Mouse (Mus musculus): Measurements from ENCODE around the gene Clcf1. TPM values are rescaled to one million over a fixed set of nuclear protein-coding genes. Genes with fewer than 3 reads are reported as not detected.

The Clcf1 gene
- polyA plus RNA-seq, 1 experiment from 2014 or later = 9.0 TPM

DNA sequence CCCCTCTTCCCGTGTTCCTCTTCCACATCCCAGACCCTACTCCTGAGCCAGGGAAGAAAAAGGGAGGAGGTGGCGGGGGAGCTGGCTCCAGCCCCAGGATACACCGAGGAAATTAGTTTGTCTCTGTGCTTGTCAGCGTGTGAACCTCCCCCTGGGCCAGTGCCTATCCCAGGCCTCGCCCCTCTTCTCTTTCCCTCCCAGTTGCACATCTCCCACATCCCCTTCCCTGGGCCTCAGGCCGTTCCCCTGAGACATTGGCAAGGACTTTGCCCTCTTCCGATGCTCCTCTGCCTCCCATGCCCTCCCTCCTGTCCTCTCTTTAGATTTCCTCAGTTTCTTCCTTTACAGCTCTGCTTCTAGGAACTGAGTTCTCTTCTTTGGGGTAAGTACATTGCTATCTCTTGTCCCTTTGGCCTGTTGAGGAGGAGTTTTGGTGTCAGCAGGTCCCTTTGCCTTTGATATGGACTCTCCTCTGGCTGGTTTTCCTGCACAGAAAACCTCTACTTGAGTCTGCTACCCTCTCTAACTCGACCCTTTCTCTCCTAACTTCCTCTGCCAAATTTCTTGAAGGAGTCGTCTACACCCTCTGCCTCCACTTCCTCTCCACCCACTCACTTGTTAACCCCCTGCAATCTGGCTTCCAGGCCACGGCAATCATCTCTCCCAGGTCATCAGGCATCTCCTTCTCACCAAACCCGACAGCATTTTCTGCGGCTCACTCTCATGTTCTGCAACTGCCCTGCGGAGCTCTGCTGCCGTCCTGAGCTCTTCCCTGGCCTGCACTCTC lies 7.1 kb downstream of the Clcf1 start:
- Histone ChIP-seq H3K27ac (no peak overlapping the region), H3K4me3 (no peak overlapping the region), H3K27me3 (no peaks in the 10 kb centered on the region), H3K36me3 (peaks cover 35% of the 10 kb centered on the region), H3K9ac (peak overlapping the region; percentile 31; the same call in 1 of the 2 replicates), H3K9me3 (no peaks in the 10 kb centered on the region), H3K4me1 (peaks cover 49% of the 10 kb centered on the region), H3K4me2 (replicated peaks) (no peak overlapping the region)
- ATAC-seq (ENCODE audit: low FRiP score, low read depth) = no peak
- 32% methylated on average over 14 of the region's 14 CpGs for WGBS

DNA sequence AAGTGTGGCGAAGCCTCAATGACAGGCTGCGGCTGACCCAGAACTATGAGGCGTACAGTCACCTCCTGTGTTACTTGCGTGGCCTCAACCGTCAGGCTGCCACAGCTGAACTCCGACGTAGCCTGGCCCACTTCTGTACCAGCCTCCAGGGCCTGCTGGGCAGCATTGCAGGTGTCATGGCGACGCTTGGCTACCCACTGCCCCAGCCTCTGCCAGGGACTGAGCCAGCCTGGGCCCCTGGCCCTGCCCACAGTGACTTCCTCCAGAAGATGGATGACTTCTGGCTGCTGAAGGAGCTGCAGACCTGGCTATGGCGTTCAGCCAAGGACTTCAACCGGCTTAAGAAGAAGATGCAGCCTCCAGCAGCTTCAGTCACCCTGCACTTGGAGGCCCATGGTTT lies 8.1 kb downstream of the Clcf1 start:
- peaks cover 39% of the 10 kb centered on the region for H3K4me1 ChIP-seq
- 78% methylated on average over 11 of the region's 11 CpGs for WGBS

DNA sequence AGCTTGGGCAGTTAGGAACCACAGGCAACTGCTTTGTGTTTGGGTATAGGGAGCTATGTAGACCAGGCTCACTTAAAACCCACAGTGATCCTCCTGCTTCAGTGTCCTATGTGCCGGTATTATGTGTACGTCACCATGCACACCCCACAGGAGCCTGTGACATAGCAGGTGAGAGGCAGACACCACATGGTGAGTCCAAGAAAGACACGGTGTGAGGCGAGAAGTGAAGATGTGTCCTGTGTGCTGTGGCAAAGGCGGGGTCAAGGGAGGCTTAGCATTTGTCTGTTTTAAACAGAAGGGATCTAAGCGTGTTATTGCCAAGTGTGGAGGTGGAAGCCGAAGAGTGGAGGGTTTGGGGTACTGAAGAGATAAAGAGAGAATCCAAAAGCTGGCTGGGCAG lies 12.7 kb downstream of the Clcf1 start:
- H3K27me3 ChIP-seq = peaks cover 12% of the 10 kb centered on the region; the same call in 1 of the 2 replicates
- H3K9ac ChIP-seq = no peak overlapping the region
- peaks cover 20% of the 10 kb centered on the region for H3K36me3 ChIP-seq
- no peaks in the 10 kb centered on the region for H3K9me3 ChIP-seq
- no peak overlapping the region for H3K4me2 ChIP-seq (replicated peaks)
- no peak overlapping the region for H3K27ac ChIP-seq
- 89% methylated on average over 7 of the region's 7 CpGs for WGBS
- no peak overlapping the region for H3K4me3 ChIP-seq
- ATAC-seq (ENCODE audit: low FRiP score, low read depth) = no peak
- H3K4me1 ChIP-seq = peaks cover 6% of the 10 kb centered on the region

More for the DNA sequence above, 8.1 kb downstream of the Clcf1 start:
- H3K9me3 ChIP-seq = no peaks in the 10 kb centered on the region
- no peak overlapping the region for H3K9ac ChIP-seq
- H3K36me3 ChIP-seq = peaks cover 35% of the 10 kb centered on the region
- no peak overlapping the region for H3K27ac ChIP-seq
- H3K4me2 ChIP-seq (replicated peaks) = no peak overlapping the region
- no peak overlapping the region for H3K4me3 ChIP-seq
- H3K27me3 ChIP-seq = no peaks in the 10 kb centered on the region
- ATAC-seq (ENCODE audit: low FRiP score, low read depth) = no peak

DNA sequence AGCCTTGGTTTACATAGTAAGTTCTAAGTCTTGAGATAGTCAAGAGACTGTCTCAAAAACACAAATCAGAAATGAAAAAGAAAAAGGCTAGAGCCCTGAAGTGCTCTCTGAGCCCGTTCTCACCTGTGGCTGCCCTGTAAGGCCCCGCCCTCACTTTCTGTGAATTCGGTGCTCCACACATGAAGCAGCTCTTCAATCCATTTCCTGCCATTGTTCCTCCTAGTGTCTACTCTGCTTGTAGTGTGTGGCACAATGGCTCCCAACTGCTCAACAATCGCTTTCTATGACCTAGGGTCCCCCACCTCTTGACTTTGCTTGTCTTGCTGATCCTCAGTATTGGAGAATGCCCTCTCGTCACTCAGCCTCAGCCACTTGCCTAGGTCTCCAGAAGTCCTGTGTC lies 13.4 kb downstream of the Clcf1 start:
- Histone ChIP-seq H3K9ac (no peak overlapping the region), H3K36me3 (peaks cover 13% of the 10 kb centered on the region), H3K27me3 (peaks cover 12% of the 10 kb centered on the region; the same call in 1 of the 2 replicates), H3K4me1 (peaks cover 11% of the 10 kb centered on the region), H3K27ac (no peak overlapping the region), H3K9me3 (no peaks in the 10 kb centered on the region), H3K4me2 (replicated peaks) (no peak overlapping the region), H3K4me3 (no peak overlapping the region)
- no peak for ATAC-seq (ENCODE audit: low FRiP score, low read depth)
- 73% methylated on average over 5 of the region's 5 CpGs for WGBS

DNA sequence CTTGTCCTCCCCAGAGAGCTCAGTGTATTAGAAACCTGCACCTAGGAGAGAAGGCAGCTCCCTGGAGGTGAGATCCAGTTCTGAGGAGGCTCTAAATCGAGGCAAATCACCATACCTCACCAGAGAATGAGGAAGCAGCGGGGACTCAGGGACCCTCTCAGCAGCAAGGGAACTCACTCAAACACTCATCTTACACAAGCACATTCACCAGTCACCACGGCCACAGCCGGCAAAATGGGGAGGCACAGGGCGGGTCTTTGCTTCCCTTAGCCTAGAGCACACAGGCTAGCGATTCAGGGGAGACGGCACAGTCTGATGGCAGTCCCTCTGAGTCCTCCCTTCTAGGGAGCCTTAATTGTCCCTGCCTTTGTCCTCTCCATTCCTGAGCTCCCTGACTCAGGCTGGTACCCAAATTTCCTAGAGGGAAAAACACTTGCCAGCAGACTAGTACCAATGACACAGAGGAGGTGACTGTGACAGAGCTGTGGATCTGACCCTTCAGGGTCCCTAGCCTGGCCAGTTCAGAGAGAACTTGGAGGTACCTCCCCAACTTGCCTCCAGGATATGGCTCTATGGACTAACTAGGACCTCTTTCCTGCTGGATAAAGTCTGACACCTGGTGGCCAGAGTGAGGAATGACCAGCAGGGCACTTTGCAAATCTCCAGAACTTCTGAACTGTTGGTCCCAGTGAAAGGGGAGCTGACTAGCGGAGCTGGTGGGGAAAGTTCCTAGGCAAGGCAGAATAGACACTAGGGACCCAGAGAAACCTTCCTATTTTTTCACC lies 14.0 kb downstream of the Clcf1 start:
- ATAC-seq (ENCODE audit: low FRiP score, low read depth) = no peak; the same call in 1 of the 2 replicates
- peaks cover 14% of the 10 kb centered on the region for H3K4me1 ChIP-seq
- H3K4me2 ChIP-seq (replicated peaks) = no peak overlapping the region
- no peak overlapping the region for H3K9ac ChIP-seq
- no peaks in the 10 kb centered on the region for H3K9me3 ChIP-seq
- no peak overlapping the region for H3K4me3 ChIP-seq
- no peak overlapping the region; the same call in 1 of the 2 replicates for H3K27ac ChIP-seq
- 18% methylated on average over 8 of the region's 8 CpGs for WGBS
- peaks cover 7% of the 10 kb centered on the region for H3K36me3 ChIP-seq
- H3K27me3 ChIP-seq = peaks cover 12% of the 10 kb centered on the region; the same call in 1 of the 2 replicates

DNA sequence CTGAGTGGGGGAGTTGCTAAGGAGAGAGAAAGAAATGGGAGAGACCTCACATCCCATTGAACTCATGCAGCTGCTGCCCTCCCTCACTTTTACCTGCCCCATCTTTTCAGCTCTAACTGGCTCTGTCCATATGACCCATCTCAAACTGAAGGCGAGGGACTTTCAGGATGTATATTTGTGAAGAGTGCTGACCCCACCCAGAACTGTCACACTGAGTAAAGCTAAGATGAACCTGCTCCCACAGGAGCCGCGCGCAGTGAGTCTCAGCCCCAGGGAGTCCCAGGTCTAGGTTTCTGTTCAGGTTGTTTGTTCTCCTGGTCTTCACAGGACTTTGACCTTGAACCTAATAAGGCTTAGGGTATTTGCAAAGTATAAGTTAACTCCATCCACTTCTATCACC lies 14.9 kb downstream of the Clcf1 start:
- Histone ChIP-seq H3K36me3 (no peaks in the 10 kb centered on the region), H3K4me2 (replicated peaks) (no peak overlapping the region), H3K27me3 (peaks cover 12% of the 10 kb centered on the region; the same call in 1 of the 2 replicates), H3K4me3 (no peak overlapping the region), H3K27ac (no peak overlapping the region), H3K9ac (no peak overlapping the region), H3K9me3 (no peaks in the 10 kb centered on the region), H3K4me1 (peaks cover 14% of the 10 kb centered on the region)
- 77% methylated on average over 4 of the region's 4 CpGs for WGBS
- no peak for ATAC-seq (ENCODE audit: low FRiP score, low read depth)

DNA sequence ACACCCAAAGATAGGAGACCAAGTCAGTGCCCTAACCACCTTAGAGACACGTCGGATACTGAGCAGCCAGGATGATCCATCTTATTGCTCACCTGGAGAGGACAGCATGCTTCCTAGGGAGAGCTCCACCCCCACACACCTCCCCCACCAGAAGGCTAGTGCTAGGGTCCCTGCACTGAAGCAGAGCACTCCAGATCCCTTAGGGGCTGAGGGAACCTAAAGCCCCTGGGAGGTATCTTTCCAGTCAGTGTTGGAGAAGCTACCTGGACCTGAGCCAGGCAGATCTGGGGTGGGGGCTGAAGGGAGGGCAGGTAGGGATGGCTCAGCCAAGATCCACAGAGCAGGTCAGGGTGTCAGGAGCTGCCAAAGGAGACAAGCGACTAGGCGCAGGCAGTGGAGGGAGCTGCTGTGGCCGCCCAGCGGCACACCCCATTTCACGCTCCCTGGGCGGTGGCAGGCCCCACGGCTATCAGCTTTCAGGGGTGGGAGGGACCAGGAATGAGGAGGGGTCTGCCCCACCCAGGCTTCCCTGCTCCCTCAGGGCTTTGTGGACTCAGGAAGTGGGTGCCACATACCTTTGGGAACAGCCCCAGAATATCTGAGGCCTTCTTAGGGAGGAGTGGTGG lies 15.5 kb downstream of the Clcf1 start:
- 35% methylated on average over 9 of the region's 9 CpGs for WGBS
- H3K4me1 ChIP-seq = peaks cover 14% of the 10 kb centered on the region
- no peak for ATAC-seq (ENCODE audit: low FRiP score, low read depth)
- H3K9me3 ChIP-seq = no peaks in the 10 kb centered on the region
- H3K9ac ChIP-seq = no peak overlapping the region
- no peak overlapping the region for H3K27ac ChIP-seq
- H3K36me3 ChIP-seq = no peaks in the 10 kb centered on the region
- no peak overlapping the region for H3K4me2 ChIP-seq (replicated peaks)
- peaks cover 12% of the 10 kb centered on the region; the same call in 1 of the 2 replicates for H3K27me3 ChIP-seq
- H3K4me3 ChIP-seq = no peak overlapping the region

DNA sequence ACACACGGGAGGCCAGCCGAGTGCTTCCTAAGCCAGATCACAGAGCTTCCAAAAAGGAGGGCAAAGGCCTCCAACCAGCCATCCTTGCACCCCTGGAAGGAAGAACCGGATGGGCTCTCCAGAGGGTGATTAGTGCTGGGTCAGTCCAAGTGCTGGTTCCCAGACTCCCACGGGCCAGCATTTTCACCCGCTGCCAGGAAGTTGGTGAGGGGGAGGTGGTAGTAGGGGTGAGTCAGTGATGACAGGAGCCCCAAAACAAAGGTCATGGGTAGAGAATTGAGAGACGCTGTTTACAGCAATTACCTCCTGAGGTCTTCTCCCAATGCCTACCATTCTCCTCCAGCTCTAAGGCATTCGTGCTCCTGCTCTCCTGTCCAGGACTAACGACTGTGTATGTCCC lies 16.4 kb downstream of the Clcf1 start:
- Histone ChIP-seq H3K9me3 (no peaks in the 10 kb centered on the region), H3K27ac (no peak overlapping the region)
- ATAC-seq (ENCODE audit: low FRiP score, low read depth) = no peak

DNA sequence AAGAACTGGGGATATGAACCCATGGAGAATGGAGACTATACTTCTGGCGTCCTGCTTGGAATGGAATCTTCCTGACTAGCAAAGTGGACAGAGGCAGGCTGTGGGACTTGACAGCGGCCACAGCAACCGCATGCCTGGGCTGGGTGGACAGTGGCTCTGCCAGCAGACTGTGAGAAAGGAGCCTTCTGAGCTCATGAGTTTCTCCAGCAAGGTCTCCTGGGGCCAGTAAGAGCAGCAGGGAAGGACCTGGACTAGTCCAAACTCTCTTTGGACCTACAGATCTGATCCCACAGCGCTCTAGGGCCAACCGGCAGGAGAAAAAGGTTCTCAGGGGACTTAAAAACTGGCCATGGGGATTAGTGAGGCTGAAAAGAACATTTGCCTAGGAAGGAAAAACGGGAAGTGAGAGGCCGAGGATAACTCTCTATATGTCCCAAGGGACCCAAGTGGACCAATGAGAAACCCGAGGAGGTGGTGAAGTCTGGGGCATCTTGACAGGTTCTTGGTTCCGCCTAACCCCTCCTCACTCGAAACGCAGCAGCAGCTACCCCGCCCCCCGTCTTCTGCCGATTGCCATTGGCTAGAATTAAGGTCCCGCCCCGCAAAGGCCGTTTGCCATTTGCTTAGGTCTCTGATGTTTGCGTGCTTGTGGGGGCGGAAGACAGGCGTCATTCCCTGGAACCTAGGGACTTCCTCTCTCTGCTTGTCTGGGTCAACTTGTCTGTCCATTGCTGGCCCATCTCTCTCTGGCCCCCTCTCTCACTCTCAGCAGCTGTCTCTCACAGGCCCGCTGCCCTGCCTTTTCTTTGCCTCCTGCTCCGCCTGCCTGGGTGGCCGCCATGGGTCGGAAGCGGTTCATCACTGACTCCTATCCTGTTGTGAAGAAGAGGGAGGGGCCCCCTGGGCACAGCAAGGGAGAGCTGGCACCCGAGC lies 17.5 kb downstream of the Clcf1 start, which contains the start of gene Pold4:
Pold4 (plus strand) TSS at position 647 of the 933 bp plus-strand sequence.
- no peaks in the 10 kb centered on the region for H3K36me3 ChIP-seq
- peak within 1 kb of the TSS; percentile 88 for H3K4me2 ChIP-seq (replicated peaks)
- H3K9me3 ChIP-seq = no peaks in the 10 kb centered on the region
- ATAC-seq (ENCODE audit: low FRiP score, low read depth) = peak; percentile 90
- H3K4me3 ChIP-seq = peak within 1 kb of the TSS; percentile 56
- H3K27ac ChIP-seq = peak within 1 kb of the TSS; percentile 56
- H3K9ac ChIP-seq = peak within 1 kb of the TSS; percentile 73
- H3K27me3 ChIP-seq = peaks cover 12% of the 10 kb centered on the region; the same call in 1 of the 2 replicates
- peaks cover 18% of the 10 kb centered on the region for H3K4me1 ChIP-seq
- WGBS = 11% methylated on average over 26 of the region's 26 CpGs

More for the DNA sequence above, 16.4 kb downstream of the Clcf1 start:
- WGBS = 79% methylated on average over 8 of the region's 8 CpGs
- Histone ChIP-seq H3K27me3 (peaks cover 12% of the 10 kb centered on the region; the same call in 1 of the 2 replicates), H3K4me1 (peaks cover 14% of the 10 kb centered on the region), H3K4me3 (no peak overlapping the region), H3K4me2 (replicated peaks) (no peak overlapping the region), H3K36me3 (no peaks in the 10 kb centered on the region), H3K9ac (no peak overlapping the region)

DNA sequence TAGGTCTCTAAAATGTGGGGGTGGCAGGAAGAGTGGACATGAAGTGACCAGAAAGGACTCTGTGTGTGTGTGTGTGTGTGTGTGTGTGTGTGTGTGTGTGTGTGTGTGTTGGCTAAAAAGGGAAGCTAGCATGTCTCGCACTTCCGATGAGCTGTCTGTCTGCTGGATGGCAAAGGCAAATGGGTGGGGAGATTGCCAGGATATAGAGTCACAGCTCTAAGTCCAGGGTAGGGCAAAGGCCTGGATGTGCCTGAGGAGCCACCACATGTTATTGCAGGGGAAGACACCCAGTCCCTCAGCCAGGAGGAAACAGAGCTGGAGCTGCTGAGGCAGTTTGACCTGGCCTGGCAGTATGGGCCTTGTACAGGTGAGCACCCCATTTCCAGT lies 18.1 kb downstream of the Clcf1 start:
- no peak for ATAC-seq (ENCODE audit: low FRiP score, low read depth)
- Histone ChIP-seq H3K9me3 (no peaks in the 10 kb centered on the region), H3K36me3 (no peaks in the 10 kb centered on the region), H3K4me3 (peak overlapping the region; percentile 56), H3K4me1 (peaks cover 20% of the 10 kb centered on the region), H3K27ac (peak overlapping the region; percentile 56), H3K4me2 (replicated peaks) (peak overlapping the region; percentile 88), H3K9ac (peak overlapping the region; percentile 73), H3K27me3 (peaks cover 12% of the 10 kb centered on the region; the same call in 1 of the 2 replicates)
- WGBS = 64% methylated on average over 2 of the region's 2 CpGs

DNA sequence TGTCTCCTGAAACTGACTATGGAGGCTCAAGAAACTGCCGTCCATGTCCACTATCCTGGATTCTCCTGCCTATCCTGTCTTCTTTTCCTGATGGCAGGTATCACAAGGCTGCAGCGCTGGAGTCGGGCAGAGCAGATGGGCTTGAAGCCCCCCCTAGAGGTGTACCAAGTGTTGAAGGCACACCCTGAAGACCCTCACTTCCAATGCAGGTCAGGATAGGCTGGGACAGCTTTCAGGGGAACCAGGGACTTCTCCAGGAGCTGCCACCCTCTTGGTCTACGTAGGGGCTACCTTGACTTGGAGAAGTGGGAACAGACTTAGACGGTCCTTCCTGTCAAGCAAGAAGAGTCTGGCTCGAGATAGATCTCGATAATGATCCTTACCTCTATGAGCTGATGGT lies 18.6 kb downstream of the Clcf1 start:
- Histone ChIP-seq H3K9me3 (no peaks in the 10 kb centered on the region), H3K4me2 (replicated peaks) (peak overlapping the region; percentile 88; the same call in 1 of the 2 replicates), H3K4me3 (peak overlapping the region; percentile 56; the same call in 1 of the 2 replicates), H3K27me3 (peaks cover 12% of the 10 kb centered on the region; the same call in 1 of the 2 replicates), H3K36me3 (no peaks in the 10 kb centered on the region), H3K4me1 (peaks cover 20% of the 10 kb centered on the region), H3K27ac (no peak overlapping the region), H3K9ac (no peak overlapping the region)
- ATAC-seq (ENCODE audit: low FRiP score, low read depth) = no peak
- 81% methylated on average over 7 of the region's 7 CpGs for WGBS

Data from limb, embryonic 13.5 days (tissue).